Mouse (Mus musculus): ENCODE measurements at regions not wholly inside any gene's neighbourhood (a gene's known extent, or its start where the extent isn't known, plus 50 kb on each side); places are given as distances from the start of the nearest gene placed in this dataset.

GRCm38 (mm10) chr8:86212461-86212860 lies 368.0 kb downstream of the Abcc12 start:
- no peak for TF ChIP-seq MYOD1 (IDR thresholded peaks at IDR 0.05; ENCODE audit: control insufficient read depth, insufficient read length, low read depth)
- no peak for TF ChIP-seq CTCF (IDR thresholded peaks at IDR 0.05; ENCODE audit: control insufficient read depth, insufficient read depth, insufficient read length)
- no peak for TF ChIP-seq CEBPB (IDR thresholded peaks at IDR 0.05; ENCODE audit: low read depth)
- TF ChIP-seq FOSL1 (IDR thresholded peaks at IDR 0.05; ENCODE audit: insufficient read depth, low read length, poor library complexity, severe bottlenecking) = no peak
- no peak for TF ChIP-seq USF1 (IDR thresholded peaks at IDR 0.05; ENCODE audit: low read depth)
- TF ChIP-seq MAX (IDR thresholded peaks at IDR 0.05) = no peak
- TF ChIP-seq MYOG (IDR thresholded peaks at IDR 0.05; ENCODE audit: control insufficient read depth, extremely low read depth, insufficient read length) = no peak

Measured in C2C12 (cell line).